Mouse (Mus musculus): ENCODE measurements around the gene Kctd15. TPM values are rescaled to one million over a fixed set of nuclear protein-coding genes. Genes with fewer than 3 reads are reported as not detected.

Kctd15 gene
- polyA plus RNA-seq, 1 experiment from 2014 or later: 7.4 TPM

DNA sequence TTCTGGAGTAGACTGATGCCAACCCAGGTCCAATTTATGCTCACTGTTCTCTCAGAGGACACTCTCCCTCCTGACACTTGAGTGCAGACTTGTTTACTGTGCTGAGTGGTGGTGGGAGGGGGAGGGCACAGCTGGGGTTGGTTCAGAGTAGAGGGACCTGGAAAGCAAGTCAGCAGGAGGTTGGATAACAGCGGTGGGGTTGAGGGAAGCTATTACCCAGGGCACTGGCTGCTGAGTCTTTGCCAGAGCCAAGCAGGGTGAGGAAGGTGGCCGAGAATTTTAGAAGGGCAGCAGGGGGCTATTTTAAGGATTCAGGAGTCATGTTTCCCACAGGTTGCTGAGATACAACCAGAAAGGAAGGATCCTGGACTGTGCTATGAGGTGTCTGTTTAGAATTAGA lies 36.1 kb downstream of the Kctd15 start:
- ATAC-seq (no peak), DNase-seq (ENCODE audit: low spot score) (no peak)
- TF ChIP-seq CTCF (IDR thresholded peaks at IDR 0.05): no peak
- no peak for TF ChIP-seq EP300 (IDR thresholded peaks at IDR 0.05)
- H3K9ac ChIP-seq (replicated peaks; ENCODE audit: low read depth): no peak overlapping the region
- 40% methylated on average over 2 of the region's 2 CpGs for WGBS
- H3K27ac ChIP-seq (ENCODE audit: low read length): no peak overlapping the region
- no peaks in the 10 kb centered on the region for H3K27me3 ChIP-seq (replicated peaks; ENCODE audit: insufficient read depth, low read length)
- no peaks in the 10 kb centered on the region for H3K4me1 ChIP-seq (ENCODE audit: insufficient read depth, low read depth, low read length)
- no peak overlapping the region for H3K4me3 ChIP-seq (ENCODE audit: low read depth, low read length)
- H3K36me3 ChIP-seq (ENCODE audit: insufficient read depth, low read length): no peaks in the 10 kb centered on the region
- H3K4me2 ChIP-seq (replicated peaks; ENCODE audit: low read depth, low read length): no peak overlapping the region
- no peaks in the 10 kb centered on the region for H3K9me3 ChIP-seq (ENCODE audit: low read length)

DNA sequence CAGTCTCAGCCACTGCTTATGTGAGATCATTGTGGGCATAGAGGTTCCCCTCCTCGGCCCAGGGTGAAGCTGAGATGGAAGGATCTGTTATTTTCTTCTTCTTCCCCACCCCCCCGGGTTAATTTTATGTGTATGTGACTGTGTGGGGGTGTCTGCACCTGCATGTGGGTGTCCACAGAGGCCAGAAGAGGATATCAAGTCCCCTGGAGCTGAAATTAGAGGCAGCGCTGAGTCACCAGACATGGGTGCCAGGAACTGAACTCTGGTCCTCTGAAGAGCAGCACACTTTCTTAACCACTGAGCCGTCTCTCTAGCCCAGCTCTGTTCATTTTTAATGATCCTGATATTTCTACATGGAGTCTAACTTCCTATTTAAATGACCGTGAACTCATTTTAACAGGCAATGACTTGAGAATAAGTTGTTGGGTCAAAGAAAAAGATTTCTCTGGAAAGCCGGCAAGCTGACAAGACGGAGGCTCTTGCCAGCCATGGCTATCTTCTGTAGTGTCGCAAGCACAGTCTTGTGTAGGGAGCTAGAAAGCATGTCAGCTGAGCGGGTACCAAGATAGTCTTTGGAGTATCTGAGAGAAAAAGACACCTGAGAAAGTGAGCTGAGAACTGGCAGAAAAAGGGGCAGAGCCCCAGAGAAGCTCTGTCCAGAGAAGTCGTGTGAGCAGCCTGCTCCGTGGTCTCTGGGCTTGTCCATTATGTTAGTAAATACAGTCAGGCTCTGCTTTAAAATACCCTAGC lies 38.2 kb downstream of the Kctd15 start:
- Histone ChIP-seq H3K4me3 (ENCODE audit: low read depth, low read length) (no peak overlapping the region), H3K27me3 (replicated peaks; ENCODE audit: insufficient read depth, low read length) (no peaks in the 10 kb centered on the region), H3K36me3 (ENCODE audit: insufficient read depth, low read length) (no peaks in the 10 kb centered on the region), H3K9me3 (ENCODE audit: low read length) (no peaks in the 10 kb centered on the region), H3K4me2 (replicated peaks; ENCODE audit: low read depth, low read length) (no peak overlapping the region), H3K9ac (replicated peaks; ENCODE audit: low read depth) (no peak overlapping the region), H3K4me1 (ENCODE audit: insufficient read depth, low read depth, low read length) (no peaks in the 10 kb centered on the region), H3K27ac (ENCODE audit: low read length) (no peak overlapping the region)
- WGBS: 65% methylated on average over 11 of the region's 11 CpGs
- no peak for TF ChIP-seq EP300 (IDR thresholded peaks at IDR 0.05)
- no peak for ATAC-seq
- no peak for DNase-seq (ENCODE audit: low spot score)

- H3K27ac ChIP-seq (ENCODE audit: low read length): no peak overlapping the region
- WGBS: 77% methylated on average over 2 of the region's 2 CpGs
- no peaks in the 10 kb centered on the region for H3K27me3 ChIP-seq (replicated peaks; ENCODE audit: insufficient read depth, low read length)
- H3K36me3 ChIP-seq (ENCODE audit: insufficient read depth, low read length): no peaks in the 10 kb centered on the region
- no peak for TF ChIP-seq EP300 (IDR thresholded peaks at IDR 0.05)
- peak; percentile 39 for TF ChIP-seq CTCF (IDR thresholded peaks at IDR 0.05)
- H3K9ac ChIP-seq (replicated peaks; ENCODE audit: low read depth): no peak overlapping the region
- H3K4me3 ChIP-seq (ENCODE audit: low read depth, low read length): no peak overlapping the region
- ATAC-seq: no peak
- DNase-seq (ENCODE audit: low spot score): no peak
- H3K4me2 ChIP-seq (replicated peaks; ENCODE audit: low read depth, low read length): no peak overlapping the region
- H3K9me3 ChIP-seq (ENCODE audit: low read length): no peaks in the 10 kb centered on the region
- H3K4me1 ChIP-seq (ENCODE audit: insufficient read depth, low read depth, low read length): no peaks in the 10 kb centered on the region
Measured at GRCm38 (mm10) chr7:34616275-34616674, 40.3 kb downstream of the Kctd15 start.

DNA sequence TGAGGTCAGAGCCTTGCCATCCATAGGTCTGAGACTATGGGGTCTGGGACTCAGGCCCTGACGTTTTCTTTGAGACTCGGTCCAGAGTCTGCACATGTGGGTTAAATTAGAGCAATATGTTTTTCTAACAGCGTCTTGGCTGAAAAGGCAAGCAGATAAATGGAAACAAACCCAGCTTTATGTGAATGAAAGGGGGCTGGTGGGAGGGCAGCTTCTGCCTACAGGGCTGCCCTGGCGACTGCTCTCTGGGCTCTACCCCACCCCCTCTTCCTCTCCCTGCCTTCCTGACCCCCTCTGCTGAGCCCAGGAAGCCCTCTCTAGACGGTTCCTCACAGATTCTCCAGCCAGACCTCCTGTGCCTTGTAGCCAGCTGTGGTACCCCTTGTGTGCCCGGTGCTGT lies 46.1 kb downstream of the Kctd15 start:
- no peaks in the 10 kb centered on the region for H3K4me1 ChIP-seq (ENCODE audit: insufficient read depth, low read depth, low read length)
- H3K27ac ChIP-seq (ENCODE audit: low read length): no peak overlapping the region
- no peaks in the 10 kb centered on the region for H3K27me3 ChIP-seq (replicated peaks; ENCODE audit: insufficient read depth, low read length)
- no peak overlapping the region for H3K4me3 ChIP-seq (ENCODE audit: low read depth, low read length)
- WGBS: 43% methylated on average over 6 of the region's 6 CpGs
- ATAC-seq: no peak
- no peaks in the 10 kb centered on the region for H3K36me3 ChIP-seq (ENCODE audit: insufficient read depth, low read length)
- H3K9me3 ChIP-seq (ENCODE audit: low read length): no peaks in the 10 kb centered on the region
- no peak overlapping the region for H3K9ac ChIP-seq (replicated peaks; ENCODE audit: low read depth)
- TF ChIP-seq CTCF (IDR thresholded peaks at IDR 0.05) (no peak), EP300 (IDR thresholded peaks at IDR 0.05) (no peak)
- no peak overlapping the region for H3K4me2 ChIP-seq (replicated peaks; ENCODE audit: low read depth, low read length)
- DNase-seq (ENCODE audit: low spot score): no peak

DNA sequence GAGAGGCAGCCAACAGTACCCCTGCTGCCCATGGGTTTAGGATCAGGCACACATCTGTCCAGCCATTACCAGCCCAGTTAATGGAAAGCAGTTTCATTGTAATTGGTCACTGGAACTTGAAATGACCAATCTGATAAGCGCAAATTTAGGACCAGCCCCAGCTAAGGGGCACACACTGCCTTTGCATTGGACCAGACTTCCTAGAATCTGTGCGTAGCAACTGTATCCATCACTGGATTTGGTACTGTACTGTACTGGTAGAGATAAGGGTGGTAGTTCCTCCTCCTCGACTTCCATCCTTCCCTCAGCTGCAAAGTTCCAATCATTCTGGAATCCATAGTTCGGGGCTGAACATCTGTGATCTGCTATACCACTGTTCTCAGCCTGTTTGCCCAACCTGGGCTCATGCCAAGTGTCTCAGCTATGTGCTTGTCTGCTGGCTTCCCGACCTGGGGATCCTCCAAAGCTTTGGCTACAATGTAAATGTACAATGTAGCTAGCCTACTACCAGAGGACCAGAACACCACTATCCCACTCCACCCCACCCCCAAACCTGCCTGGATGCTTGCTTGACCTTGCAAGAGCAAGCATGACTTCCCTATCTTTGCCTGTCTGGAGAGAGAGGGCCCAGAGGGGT lies 49.1 kb downstream of the Kctd15 start:
- Histone ChIP-seq H3K9ac (replicated peaks; ENCODE audit: low read depth) (no peak overlapping the region), H3K4me1 (ENCODE audit: insufficient read depth, low read depth, low read length) (no peaks in the 10 kb centered on the region), H3K9me3 (ENCODE audit: low read length) (no peaks in the 10 kb centered on the region), H3K36me3 (ENCODE audit: insufficient read depth, low read length) (no peaks in the 10 kb centered on the region), H3K27me3 (replicated peaks; ENCODE audit: insufficient read depth, low read length) (no peaks in the 10 kb centered on the region), H3K27ac (ENCODE audit: low read length) (no peak overlapping the region), H3K4me3 (ENCODE audit: low read depth, low read length) (no peak overlapping the region), H3K4me2 (replicated peaks; ENCODE audit: low read depth, low read length) (no peak overlapping the region)
- ATAC-seq: no peak
- DNase-seq (ENCODE audit: low spot score): no peak
- WGBS: 62% methylated on average over 5 of the region's 5 CpGs
- TF ChIP-seq CTCF (IDR thresholded peaks at IDR 0.05) (no peak), EP300 (IDR thresholded peaks at IDR 0.05) (no peak)

GRCm38 (mm10) chr7:34606729-34607128 lies 49.8 kb downstream of the Kctd15 start:
- WGBS: 39% methylated on average over 11 of the region's 11 CpGs
- Histone ChIP-seq H3K27ac (ENCODE audit: low read length) (no peak overlapping the region), H3K9ac (replicated peaks; ENCODE audit: low read depth) (no peak overlapping the region), H3K4me2 (replicated peaks; ENCODE audit: low read depth, low read length) (no peak overlapping the region), H3K4me1 (ENCODE audit: insufficient read depth, low read depth, low read length) (no peaks in the 10 kb centered on the region), H3K9me3 (ENCODE audit: low read length) (no peaks in the 10 kb centered on the region), H3K4me3 (ENCODE audit: low read depth, low read length) (no peak overlapping the region), H3K27me3 (replicated peaks; ENCODE audit: insufficient read depth, low read length) (no peaks in the 10 kb centered on the region), H3K36me3 (ENCODE audit: insufficient read depth, low read length) (no peaks in the 10 kb centered on the region)
- ATAC-seq (no peak), DNase-seq (ENCODE audit: low spot score) (peak; percentile 43)
- no peak for TF ChIP-seq CTCF (IDR thresholded peaks at IDR 0.05)
- no peak for TF ChIP-seq EP300 (IDR thresholded peaks at IDR 0.05)

Measured in lung, postnatal 0 days (tissue).